Mouse (Mus musculus) E14TG2a.4 (cell line): Measurements from ENCODE around the gene Olfr263.

Experiments
- CTCF ChIP-seq: conservative IDR thresholded peaks from 2 replicates; pipeline ENCODE4 v1.5.1; 2014; ENCODE audit warnings: low read length
- NANOG ChIP-seq: IDR thresholded peaks from 2 replicates; pipeline ENCODE4 v1.6.1; 2014; ENCODE audit warnings: borderline replicate concordance, low read length, mixed read lengths
- POU5F1 ChIP-seq: IDR thresholded peaks from 2 replicates; pipeline ENCODE4 v1.6.1; 2014; ENCODE audit warnings: low read length, borderline replicate concordance

GRCm38 (mm10) chr13:21155888-21156287 is 26.4 kb downstream of the Olfr263 start:
- TF ChIP-seq CTCF, result no peak
- no peak for TF ChIP-seq POU5F1
- no peak for TF ChIP-seq NANOG
